Mouse (Mus musculus) midbrain, postnatal 0 days (tissue): ENCODE measurements around the gene Actr1b. TPM values are rescaled to one million over a fixed set of nuclear protein-coding genes. Genes with fewer than 3 reads are reported as not detected.
A peak's percentile ranks its signal among the peaks of the same experiment; 100 is the strongest.

Experiments
- ATAC-seq: fragments of 200-750 bp; cut with Nextera tagmentation; 2 replicates; pipeline ENCODE4 v1.8.0; 2017; ENCODE audit warnings: moderate number of reproducible peaks, mild to moderate bottlenecking, moderate TSS enrichment, moderate library complexity; ENCODE audit not compliant: low FRiP score
- DNase-seq: peaks from one replicate; pipeline ENCODE4 v3.0.0-alpha.2; 2015; ENCODE audit warnings: low spot score
- H3K27ac ChIP-seq: fragments of 300-500 bp; sonication (generic); 2 replicates; pipeline ENCODE4 v1.5.1; 2014; ENCODE audit warnings: low read depth, mild to moderate bottlenecking, low read length, mixed read lengths
- H3K27me3 ChIP-seq: fragments of 300-500 bp; sonication (generic); 2 replicates; pipeline ENCODE4 v1.6.1; 2014; ENCODE audit warnings: low read length, control low read depth, mixed read lengths; ENCODE audit not compliant: insufficient read depth
- H3K36me3 ChIP-seq: fragments of 300-500 bp; sonication (generic); 2 replicates; pipeline ENCODE4 v1.6.1; 2014; ENCODE audit warnings: low read length, control low read depth, mixed read lengths; ENCODE audit not compliant: insufficient read depth
- H3K4me1 ChIP-seq: fragments of 300-500 bp; sonication (generic); 2 replicates; pipeline ENCODE4 v1.6.1; 2014; ENCODE audit warnings: mild to moderate bottlenecking, control low read depth, antibody characterized with exemption, low read length, mixed read lengths; ENCODE audit not compliant: insufficient read depth
- H3K4me2 ChIP-seq: fragments of 300-500 bp; sonication (generic); 2 replicates; pipeline ENCODE4 v1.6.1; 2014; ENCODE audit warnings: low read depth, mild to moderate bottlenecking, low read length, mixed read lengths; ENCODE audit not compliant: poor library complexity, severe bottlenecking
- H3K4me3 ChIP-seq: fragments of 300-500 bp; sonication (generic); 2 replicates; pipeline ENCODE4 v1.5.1; 2014; ENCODE audit warnings: low read depth, mild to moderate bottlenecking, low read length, moderate library complexity
- H3K9ac ChIP-seq: fragments of 300-500 bp; sonication (generic); replicated peaks from 2 replicates; pipeline ENCODE4 v1.6.1; 2014; ENCODE audit warnings: mild to moderate bottlenecking, low read length, moderate library complexity, mixed read lengths; ENCODE audit not compliant: poor library complexity, severe bottlenecking
- H3K9me3 ChIP-seq: fragments of 300-500 bp; sonication (generic); 2 replicates; pipeline ENCODE4 v1.6.1; 2016; ENCODE audit warnings: low read length, control low read depth
- CTCF ChIP-seq: IDR thresholded peaks from 2 replicates; pipeline ENCODE4 v1.5.1; 2016; ENCODE audit warnings: antibody characterized with exemption, mild to moderate bottlenecking
- WGBS: fragments of 180-500 bp; shearing (Covaris S2); extraction: QIAGEN DNeasy Blood & Tissue Kit; methylation state at CpG from one replicate; pipeline ENCODE4 v1.1.7; 2014; 5-methylcytosine and 5-hydroxymethylcytosine counted together
- polyA plus RNA-seq: library from polyadenylated mRNA; unstranded; fragments of >200 nt; fragmentation: Nextera tagmentation; extraction: Ambion mirVana; gene quantifications from 2 replicates; pipeline ENCODE4 v1.2.1, GENCODE M21; 2015
- total RNA-seq: library from RNA; depleted of rRNA; stranded (reverse); fragments of >200 nt; gene quantifications from 2 replicates; pipeline ENCODE4 v1.2.3, GENCODE M21; 2014

The Actr1b gene
- total and polyA plus RNA-seq, 2 experiments from 2014 or later: 113 to 139 TPM

GRCm38 (mm10) chr1:36709055-36709853 lies 5.0 kb downstream of the Actr1b start:
- ATAC-seq: peak; percentile 74
- DNase-seq: peak; percentile 58
- Histone ChIP-seq H3K9me3 (no peaks in the 10 kb centered on the region), H3K4me2 (peak overlapping the region; percentile 81), H3K27me3 (no peaks in the 10 kb centered on the region), H3K27ac (peak overlapping the region; percentile 86), H3K36me3 (peaks cover 29% of the 10 kb centered on the region), H3K4me1 (no peaks in the 10 kb centered on the region; the same call in 1 of the 2 replicates), H3K9ac (peak overlapping the region; percentile 93), H3K4me3 (peak overlapping the region; percentile 99)
- WGBS: 1% methylated on average over 33 of the region's 33 CpGs
- peak; percentile 71 for TF ChIP-seq CTCF

DNA sequence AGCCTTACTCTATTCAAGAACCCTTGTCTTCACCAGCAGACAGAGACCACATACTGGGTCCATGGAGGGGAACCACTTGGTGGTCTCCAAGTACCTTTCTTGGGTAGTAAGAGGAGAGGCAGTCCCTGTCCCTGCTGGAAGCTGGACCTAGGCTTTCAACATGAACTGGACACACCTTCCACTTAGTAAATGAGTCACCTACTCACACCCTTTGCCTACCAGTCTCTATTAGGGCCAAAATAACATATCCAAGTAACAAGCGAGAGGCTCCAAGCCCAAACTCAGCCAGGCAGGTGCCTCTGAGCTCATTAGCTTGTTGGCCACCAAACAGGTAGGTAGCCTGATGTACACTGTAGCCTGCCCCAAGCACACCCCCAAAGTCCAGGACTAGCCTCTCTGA lies 5.6 kb downstream of the Actr1b start:
- Histone ChIP-seq H3K4me1 (no peaks in the 10 kb centered on the region; the same call in 1 of the 2 replicates), H3K9ac (peak overlapping the region; percentile 93; the same call in 1 of the 2 replicates), H3K27me3 (no peaks in the 10 kb centered on the region), H3K36me3 (peaks cover 35% of the 10 kb centered on the region), H3K27ac (no peak overlapping the region), H3K9me3 (no peaks in the 10 kb centered on the region), H3K4me3 (peak overlapping the region; percentile 99), H3K4me2 (peak overlapping the region; percentile 81)
- ATAC-seq: no peak
- WGBS: 81% methylated on average over 1 of the region's 1 CpGs
- TF ChIP-seq CTCF: no peak
- DNase-seq: no peak

- no peak for DNase-seq
- Histone ChIP-seq H3K36me3 (peaks cover 35% of the 10 kb centered on the region), H3K27me3 (no peaks in the 10 kb centered on the region), H3K27ac (no peak overlapping the region), H3K9ac (no peak overlapping the region; the same call in 1 of the 2 replicates), H3K4me1 (no peaks in the 10 kb centered on the region; the same call in 1 of the 2 replicates), H3K4me2 (no peak overlapping the region), H3K4me3 (no peak overlapping the region), H3K9me3 (no peaks in the 10 kb centered on the region)
- TF ChIP-seq CTCF: no peak
- no peak for ATAC-seq
- WGBS: 79% methylated on average over 3 of the region's 3 CpGs
Measured at GRCm38 (mm10) chr1:36707797-36708196, 6.4 kb downstream of the Actr1b start.

DNA sequence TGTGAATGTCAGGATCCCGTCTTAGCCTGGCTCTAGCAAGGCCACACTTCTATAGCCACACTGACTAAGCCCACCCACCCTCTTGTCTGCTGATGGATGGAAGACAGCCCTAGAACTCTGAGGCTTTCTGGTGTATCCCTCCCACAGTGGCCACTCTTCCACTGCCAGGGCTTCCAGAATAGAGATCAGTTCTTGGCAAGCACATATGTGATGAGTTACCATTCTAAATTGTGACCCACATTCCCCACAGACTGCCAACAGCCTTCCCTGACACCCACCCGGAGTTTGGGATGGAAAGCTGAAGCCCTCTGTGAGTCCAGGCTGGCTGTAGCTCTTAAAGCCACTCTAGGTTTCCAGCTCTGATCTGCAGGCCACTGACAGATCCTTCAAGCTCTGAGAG lies 7.1 kb downstream of the Actr1b start:
- Histone ChIP-seq H3K9ac (0 out of 2 replicates have a peak overlapping the region, but pooled peaks have one; percentile 24), H3K27me3 (no peaks in the 10 kb centered on the region), H3K27ac (no peak overlapping the region), H3K4me3 (no peak overlapping the region), H3K4me2 (no peak overlapping the region), H3K4me1 (no peaks in the 10 kb centered on the region; the same call in 1 of the 2 replicates), H3K36me3 (peaks cover 41% of the 10 kb centered on the region), H3K9me3 (no peaks in the 10 kb centered on the region)
- no peak for TF ChIP-seq CTCF
- ATAC-seq (no peak), DNase-seq (peak; percentile 3)
- 70% methylated on average over 2 of the region's 2 CpGs for WGBS

- Histone ChIP-seq H3K4me2 (no peak overlapping the region), H3K36me3 (peaks cover 44% of the 10 kb centered on the region), H3K4me3 (no peak overlapping the region), H3K4me1 (peaks cover 4% of the 10 kb centered on the region; the same call in 1 of the 2 replicates), H3K9ac (no peak overlapping the region), H3K9me3 (no peaks in the 10 kb centered on the region), H3K27me3 (no peaks in the 10 kb centered on the region), H3K27ac (no peak overlapping the region)
- WGBS: 79% methylated on average over 5 of the region's 5 CpGs
- ATAC-seq: no peak
- no peak for TF ChIP-seq CTCF
- DNase-seq: no peak
Measured at GRCm38 (mm10) chr1:36697030-36697429, 17.2 kb downstream of the Actr1b start.

DNA sequence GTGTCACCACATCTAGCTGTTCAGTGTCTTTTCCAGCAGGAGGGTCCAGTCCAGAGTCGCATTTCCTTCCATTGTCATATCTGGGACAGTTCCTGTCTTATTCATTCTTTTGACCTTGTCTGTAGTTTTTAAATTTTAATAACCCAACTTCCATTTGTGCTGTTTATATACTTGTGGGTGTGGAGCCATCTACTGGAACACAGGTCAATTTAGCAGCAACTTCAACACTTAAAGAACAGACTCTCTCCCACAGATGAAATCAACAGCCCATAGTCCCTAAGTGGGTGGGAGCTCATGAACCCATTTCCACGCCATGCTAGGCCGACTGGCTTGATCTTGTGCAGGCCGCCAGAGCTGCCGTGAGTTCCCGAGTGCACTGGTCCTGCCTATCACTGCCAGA lies 17.8 kb downstream of the Actr1b start:
- TF ChIP-seq CTCF: peak; percentile 60
- no peak for DNase-seq
- peaks cover 38% of the 10 kb centered on the region for H3K36me3 ChIP-seq
- no peaks in the 10 kb centered on the region for H3K9me3 ChIP-seq
- no peak for ATAC-seq
- no peak overlapping the region for H3K9ac ChIP-seq
- peaks cover 4% of the 10 kb centered on the region; the same call in 1 of the 2 replicates for H3K4me1 ChIP-seq
- no peak overlapping the region for H3K4me3 ChIP-seq
- no peaks in the 10 kb centered on the region for H3K27me3 ChIP-seq
- WGBS: 67% methylated on average over 6 of the region's 6 CpGs
- H3K27ac ChIP-seq: no peak overlapping the region
- H3K4me2 ChIP-seq: no peak overlapping the region
